Mouse (Mus musculus) urinary bladder, postnatal 36 days (tissue): ENCODE data around the gene Krt76.
A peak's percentile ranks its signal among the peaks of the same experiment; 100 is the strongest.

Experiments used
- DNase-seq, 2 experiments: peaks; one replicate each; pipeline ENCODE4 v3.0.0; 2022; ENCODE audit warnings: low spot score in 2 of 2, mixed read lengths in 1 of 2

The Krt76 gene

GRCm38 (mm10) chr15:101892820-101893219 lies at the start of gene Krt76:
Krt76 (minus strand) TSS chr15:101892920.
- no peak for DNase-seq

GRCm38 (mm10) chr15:101941948-101942347 lies 49.2 kb upstream of the Krt76 start:
- peak in 1 of 2 experiments; percentile 33 for DNase-seq

GRCm38 (mm10) chr15:101940274-101940829 lies 47.6 kb upstream of the Krt76 start, which contains the start of gene Krt79:
Krt79 (minus strand) TSS chr15:101940324.
- no peak for DNase-seq

GRCm38 (mm10) chr15:101938600-101939308 lies 46.0 kb upstream of the Krt76 start:
- peak; percentile 62 to 67 for DNase-seq

GRCm38 (mm10) chr15:101933024-101933423 lies 40.3 kb upstream of the Krt76 start:
- no peak for DNase-seq

GRCm38 (mm10) chr15:101929666-101930065 lies 36.9 kb upstream of the Krt76 start:
- peak; percentile 66 to 77 for DNase-seq

GRCm38 (mm10) chr15:101929087-101929486 lies 36.4 kb upstream of the Krt76 start:
- DNase-seq: peak in 1 of 2 experiments; percentile 55

- DNase-seq: peak in 1 of 2 experiments; percentile 71
These were observed 34.8 kb upstream of the Krt76 start for GRCm38 (mm10) chr15:101927340-101928080.

- DNase-seq: no peak
These were observed 32.3 kb upstream of the Krt76 start for GRCm38 (mm10) chr15:101925041-101925440.

- DNase-seq: no peak
These were observed 31.9 kb upstream of the Krt76 start, which contains the start of gene Krt4 for GRCm38 (mm10) chr15:101924635-101925034. Krt4 (minus strand) TSS chr15:101924735.

- DNase-seq: no peak
These were observed 29.6 kb upstream of the Krt76 start for GRCm38 (mm10) chr15:101922296-101922695.

- DNase-seq: no peak
These were observed 23.4 kb upstream of the Krt76 start for GRCm38 (mm10) chr15:101916072-101916471.

- no peak for DNase-seq
These were observed 12.1 kb upstream of the Krt76 start for GRCm38 (mm10) chr15:101904849-101905248.

- DNase-seq: peak; percentile 26 to 36
These were observed 9.7 kb upstream of the Krt76 start for GRCm38 (mm10) chr15:101902171-101903149.

GRCm38 (mm10) chr15:101895216-101895615 lies 2.5 kb upstream of the Krt76 start:
- no peak for DNase-seq

GRCm38 (mm10) chr15:101879776-101880175 lies 12.9 kb downstream of the Krt76 start:
- no peak for DNase-seq

- no peak for DNase-seq
These were observed 14.7 kb downstream of the Krt76 start for GRCm38 (mm10) chr15:101878041-101878440.

- no peak for DNase-seq
These were observed 18.3 kb downstream of the Krt76 start for GRCm38 (mm10) chr15:101874383-101874782.

GRCm38 (mm10) chr15:101873231-101873630 lies 19.5 kb downstream of the Krt76 start:
- DNase-seq: no peak

GRCm38 (mm10) chr15:101869431-101869830 lies 23.3 kb downstream of the Krt76 start, which contains the start of gene Krt77:
Krt77 (minus strand) TSS chr15:101869705.
- no peak for DNase-seq

- DNase-seq: no peak
These were observed 26.0 kb downstream of the Krt76 start for GRCm38 (mm10) chr15:101866754-101867153.
